In genomic region chr4:95117158-95117681, GRCm38 (mm10) we compare ENCODE assay signal across 9 mouse cellular contexts.
DNase-seq lines count a peak whose midpoint lies in the region; ATAC-seq and TF ChIP-seq lines count a peak whose summit lies in the region.
"Had no signal": no experiment of that assay in that cellular context is flagged by ENCODE, and none has a peak within 500 bp of the region (broad histone marks: within the 10 kb centered on the region; RNA-seq: fewer than 3 reads in every experiment).

No protein-coding gene starts in this region.

- H3K27me3 ChIP-seq in ES-Bruce4 (ENCODE audit: control insufficient read depth, insufficient read depth, low read length, poor library complexity, severe bottlenecking): no peaks in the 10 kb centered on the region
- no peaks in the 10 kb centered on the region for H3K27me3 ChIP-seq in heart, postnatal 0 days (ENCODE audit: control insufficient read depth, insufficient read depth, low read length)
- no peaks in the 10 kb centered on the region for H3K27me3 ChIP-seq in limb, embryonic 10.5 days (ENCODE audit: low read depth, poor library complexity, severe bottlenecking)
- H3K27me3 ChIP-seq: neural tube, embryonic 12.5 days had no signal

- 36% methylated on average over 5 of the region's 5 CpGs for WGBS in heart, postnatal 0 days
- 67% methylated on average over 5 of the region's 5 CpGs for WGBS in limb, embryonic 10.5 days

- no peaks in the 10 kb centered on the region for H3K36me3 ChIP-seq in ES-Bruce4 (ENCODE audit: control insufficient read depth, insufficient read depth, low read length, poor library complexity, severe bottlenecking)
- no peaks in the 10 kb centered on the region for H3K36me3 ChIP-seq in heart, postnatal 0 days (replicated peaks; ENCODE audit: control insufficient read depth, insufficient read depth, low read length)
- H3K36me3 ChIP-seq in limb, embryonic 10.5 days: no peaks in the 10 kb centered on the region
- H3K36me3 ChIP-seq: neural tube, embryonic 12.5 days had no signal

- TF ChIP-seq POLR2A in ES-Bruce4 (IDR thresholded peaks at IDR 0.05; ENCODE audit: insufficient read depth, low read length): no peak

- TF ChIP-seq EP300 in ES-Bruce4 (IDR thresholded peaks at IDR 0.05; ENCODE audit: insufficient read depth, low read depth, low read length): no peak
- no peak for TF ChIP-seq EP300 in heart, postnatal 0 days (IDR thresholded peaks at IDR 0.05; ENCODE audit: low read depth)

- DNase-seq in kidney, adult 9 months: peak; percentile 22
- no peak for DNase-seq in kidney, adult 18-20 months
- DNase-seq in heart, postnatal 0 days (ENCODE audit: low spot score): peak; percentile 16
- DNase-seq in limb, embryonic 10.5 days (ENCODE audit: low spot score): no peak
- no peak for DNase-seq in cerebellum, postnatal 36 days
- DNase-seq in urinary bladder, postnatal 25 days (ENCODE audit: low spot score): no peak

- ATAC-seq in heart, postnatal 0 days (ENCODE audit: insufficient read depth, low read depth): peak; percentile 62
- ATAC-seq in megakaryocyte progenitor cell, adult 5-6 weeks (replicated peaks; ENCODE audit: poor library complexity): peak; percentile 91

- H3K4me3 ChIP-seq in ES-Bruce4 (ENCODE audit: low read depth, low read length): no peak overlapping the region
- no peak overlapping the region for H3K4me3 ChIP-seq in heart, postnatal 0 days (ENCODE audit: low read depth, low read length)
- H3K4me3 ChIP-seq in limb, embryonic 10.5 days: no peak overlapping the region
- H3K4me3 ChIP-seq: neural tube, embryonic 12.5 days had no signal

- H3K9me3 ChIP-seq in ES-Bruce4 (replicated peaks; ENCODE audit: control insufficient read depth, insufficient read depth, low read length, poor library complexity, severe bottlenecking): no peaks in the 10 kb centered on the region
- no peaks in the 10 kb centered on the region for H3K9me3 ChIP-seq in heart, postnatal 0 days (replicated peaks; ENCODE audit: control insufficient read depth, low read length)
- H3K9me3 ChIP-seq in limb, embryonic 10.5 days (replicated peaks): no peaks in the 10 kb centered on the region
- H3K9me3 ChIP-seq: neural tube, embryonic 12.5 days had no signal

- H3K9ac ChIP-seq in ES-Bruce4 (ENCODE audit: low read depth, poor library complexity, severe bottlenecking): no peak overlapping the region
- H3K9ac ChIP-seq in heart, postnatal 0 days (replicated peaks; ENCODE audit: low read depth, low read length): no peak overlapping the region
- H3K9ac ChIP-seq: neural tube, embryonic 12.5 days had no signal

- peak; percentile 26 for TF ChIP-seq CTCF in ES-Bruce4 (IDR thresholded peaks at IDR 0.05; ENCODE audit: low read depth, low read length)
- TF ChIP-seq CTCF in heart, postnatal 0 days (IDR thresholded peaks at IDR 0.05; ENCODE audit: low read depth): peak; percentile 20; the same call in 1 of the 2 replicates

- peaks cover 5% of the 10 kb centered on the region for H3K4me1 ChIP-seq in ES-Bruce4 (ENCODE audit: control insufficient read depth, insufficient read depth, low read length)
- no peaks in the 10 kb centered on the region for H3K4me1 ChIP-seq in heart, postnatal 0 days (ENCODE audit: control insufficient read depth, insufficient read depth)
- H3K4me1 ChIP-seq in limb, embryonic 10.5 days: no peaks in the 10 kb centered on the region
- H3K4me1 ChIP-seq: neural tube, embryonic 12.5 days had no signal

- no peak overlapping the region for H3K4me2 ChIP-seq in heart, postnatal 0 days (ENCODE audit: low read depth, low read length)
- H3K4me2 ChIP-seq: neural tube, embryonic 12.5 days had no signal

- no peak overlapping the region for H3K27ac ChIP-seq in ES-Bruce4 (ENCODE audit: insufficient read depth, low read length)
- H3K27ac ChIP-seq in heart, postnatal 0 days (ENCODE audit: low read depth): no peak overlapping the region
- H3K27ac ChIP-seq in limb, embryonic 10.5 days: no peak overlapping the region
- H3K27ac ChIP-seq: neural tube, embryonic 12.5 days had no signal

Comparison
In these comparisons a context has a peak if more than half of its experiments do, and no peak if none do; other contexts are left out.
1. DNase-seq: peak in kidney, adult 9 months (single experiment) and heart, postnatal 0 days (single experiment); none in kidney, adult 18-20 months (single experiment), limb, embryonic 10.5 days (single experiment), cerebellum, postnatal 36 days (0 of 2) and urinary bladder, postnatal 25 days (single experiment).